Mouse (Mus musculus) thymus, postnatal 10 days (tissue): ENCODE results near the gene Med24.
A peak's percentile ranks its signal among the peaks of the same experiment; 100 is the strongest.

Experiments
- DNase-seq, 2 experiments: peaks; one replicate each; pipeline ENCODE4 v3.0.0; 2021; ENCODE audit warnings: low spot score in 2 of 2

The Med24 gene

GRCm38 (mm10) chr11:98729119-98729588, at the start of gene Med24:
Med24 (minus strand) TSS chr11:98729435.
- DNase-seq, result peak; percentile 77

DNA sequence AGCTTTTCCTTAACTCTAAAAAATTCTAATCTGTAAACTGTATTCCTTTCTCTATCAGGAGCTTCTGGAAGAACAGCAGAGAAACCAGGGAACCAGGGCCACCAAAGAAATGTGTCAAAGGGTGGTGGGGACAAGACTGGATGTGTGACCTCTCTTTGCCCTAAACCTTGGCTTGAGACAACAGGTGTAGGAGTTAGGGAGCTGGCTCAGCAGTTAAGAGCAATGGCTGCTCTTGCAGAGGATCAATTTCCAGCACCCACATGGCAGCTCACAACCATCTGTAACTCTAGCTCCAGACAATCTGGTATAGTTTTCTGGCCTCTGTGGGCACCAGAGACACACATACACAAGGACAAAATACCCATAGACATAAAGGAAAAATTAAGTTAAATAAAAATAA, 48.7 kb upstream of the Med24 start:
- DNase-seq, result no peak

DNA sequence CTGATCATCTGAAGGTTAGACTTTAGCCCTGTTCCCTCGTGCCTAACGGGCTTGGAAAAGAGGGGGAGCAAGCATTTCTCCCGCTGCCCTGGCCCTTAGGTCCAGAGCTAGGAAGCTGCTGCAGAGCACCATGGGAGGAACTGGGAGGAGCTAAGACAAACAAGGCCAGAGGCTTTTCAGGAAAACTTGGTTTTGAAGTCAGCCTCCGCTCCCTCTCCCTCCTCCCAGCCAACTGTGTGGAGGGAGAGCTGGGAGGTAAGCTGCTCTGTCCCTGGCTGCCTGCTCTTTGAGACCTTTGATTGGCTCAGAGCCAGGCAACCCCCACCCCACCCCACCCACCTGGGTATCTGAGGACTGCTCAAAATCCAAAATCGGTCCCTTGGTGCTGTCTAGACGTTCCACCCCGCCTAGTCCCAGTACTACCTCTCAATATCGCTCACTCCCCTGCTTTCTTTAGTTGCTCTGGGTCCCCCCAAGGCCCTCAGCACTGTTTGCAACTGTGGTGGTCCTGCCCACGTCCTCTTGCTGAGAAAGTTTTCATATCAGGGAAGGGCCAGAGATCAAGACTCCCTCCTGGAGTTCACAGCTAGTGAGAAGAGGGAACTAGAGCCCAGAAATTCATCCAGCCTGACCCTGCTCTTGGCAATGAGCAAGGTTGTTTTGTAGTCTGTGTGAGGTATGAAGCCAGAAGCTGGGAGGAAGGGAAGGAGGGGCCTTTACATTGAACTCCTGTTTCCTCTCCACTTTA, 47.8 kb upstream of the Med24 start:
- no peak for DNase-seq

GRCm38 (mm10) chr11:98776052-98776764, 47.0 kb upstream of the Med24 start:
- DNase-seq, result no peak

DNA sequence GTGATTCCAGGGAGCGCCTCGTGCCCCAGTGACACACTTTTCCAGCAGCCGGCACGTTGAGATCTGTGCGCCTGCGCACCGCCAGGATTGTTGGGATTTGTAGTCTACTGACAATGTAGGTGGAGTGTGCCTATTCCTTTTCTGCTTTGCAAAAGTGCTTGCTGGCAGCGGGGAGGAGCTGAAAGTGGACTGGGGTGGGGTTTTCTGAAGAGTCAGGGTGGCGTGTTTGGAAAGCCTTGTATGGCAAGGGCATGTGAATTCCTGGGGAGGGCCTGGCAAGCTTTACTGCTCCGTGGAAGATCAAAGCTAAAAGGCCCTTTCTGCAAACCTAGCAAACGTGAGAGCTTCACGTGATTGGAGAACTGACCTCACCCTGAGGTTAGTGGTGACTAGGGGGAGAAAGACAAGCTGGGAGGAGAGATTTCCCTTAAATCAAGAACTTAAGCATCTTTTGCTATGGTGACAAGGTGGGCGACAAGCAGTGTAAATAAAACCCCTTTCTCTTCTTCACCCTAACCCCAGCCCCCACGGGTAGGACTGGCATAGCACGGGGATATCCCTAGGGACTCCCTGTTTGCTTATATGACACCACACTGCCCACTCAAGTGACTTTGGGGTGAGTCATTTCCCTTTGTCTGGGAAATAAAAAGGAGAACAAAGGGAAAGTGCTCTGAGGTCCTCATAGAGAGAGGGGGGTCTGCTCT, 46.3 kb upstream of the Med24 start:
- DNase-seq, result peak; percentile 79 to 80

- DNase-seq, result no peak
These were observed 45.5 kb upstream of the Med24 start, which contains the start of gene Nr1d1 for GRCm38 (mm10) chr11:98774582-98775347. Nr1d1 (minus strand) TSS chr11:98775333.

GRCm38 (mm10) chr11:98773635-98774295, 44.5 kb upstream of the Med24 start:
- peak; percentile 92 to 95 for DNase-seq

- DNase-seq, result no peak
These were observed 43.5 kb upstream of the Med24 start for GRCm38 (mm10) chr11:98772667-98773171.

GRCm38 (mm10) chr11:98771844-98772525, 42.8 kb upstream of the Med24 start:
- no peak for DNase-seq

- DNase-seq, result no peak
These were observed 41.9 kb upstream of the Med24 start for GRCm38 (mm10) chr11:98771131-98771530.

- no peak for DNase-seq
These were observed 41.1 kb upstream of the Med24 start for GRCm38 (mm10) chr11:98770096-98770975.

GRCm38 (mm10) chr11:98769007-98769954, 40.0 kb upstream of the Med24 start:
- no peak for DNase-seq

GRCm38 (mm10) chr11:98768127-98769006, 39.1 kb upstream of the Med24 start:
- no peak for DNase-seq

DNA sequence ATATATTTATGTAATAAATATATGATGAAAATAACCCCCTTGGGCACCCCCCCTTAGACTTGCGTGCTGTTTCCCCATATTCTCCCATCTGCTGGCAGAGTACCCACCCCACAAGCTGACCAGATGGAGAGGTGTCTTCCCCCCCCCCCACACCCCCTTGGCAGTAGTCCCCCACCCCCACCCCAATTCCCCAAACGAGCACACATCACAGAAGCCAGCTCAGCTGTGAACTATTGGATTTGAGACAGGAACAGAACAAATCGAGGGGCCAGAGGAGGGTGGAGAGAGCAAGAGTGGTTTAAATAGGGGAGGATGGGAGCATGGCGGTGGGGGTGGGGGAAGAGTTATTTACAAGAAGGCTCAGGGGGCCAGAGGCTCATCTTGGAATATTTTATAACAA, 38.5 kb upstream of the Med24 start:
- no peak for DNase-seq

DNA sequence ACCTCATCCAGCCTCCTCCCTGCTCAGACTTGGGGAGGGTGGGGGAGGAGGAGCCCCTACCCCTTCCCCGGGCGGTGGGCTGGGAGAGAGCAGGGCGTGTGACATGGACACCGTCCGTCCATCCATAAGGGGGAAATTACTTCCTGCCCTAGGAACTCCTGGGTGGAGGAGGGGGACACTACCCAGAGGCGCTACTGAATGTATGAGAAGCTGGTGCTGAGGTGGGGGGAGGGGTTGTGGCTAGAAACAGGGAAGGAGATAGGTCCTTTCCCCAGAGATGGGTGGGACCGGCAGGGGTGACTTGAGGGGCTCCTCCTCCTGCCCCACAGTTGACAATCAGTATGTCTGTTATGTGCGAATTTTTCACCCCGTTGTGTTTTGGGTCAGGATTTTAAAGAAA, 38.0 kb upstream of the Med24 start:
- DNase-seq, result peak in 1 of 2 experiments; percentile 42

- no peak for DNase-seq
These were observed 37.6 kb upstream of the Med24 start for GRCm38 (mm10) chr11:98766816-98767215.

DNA sequence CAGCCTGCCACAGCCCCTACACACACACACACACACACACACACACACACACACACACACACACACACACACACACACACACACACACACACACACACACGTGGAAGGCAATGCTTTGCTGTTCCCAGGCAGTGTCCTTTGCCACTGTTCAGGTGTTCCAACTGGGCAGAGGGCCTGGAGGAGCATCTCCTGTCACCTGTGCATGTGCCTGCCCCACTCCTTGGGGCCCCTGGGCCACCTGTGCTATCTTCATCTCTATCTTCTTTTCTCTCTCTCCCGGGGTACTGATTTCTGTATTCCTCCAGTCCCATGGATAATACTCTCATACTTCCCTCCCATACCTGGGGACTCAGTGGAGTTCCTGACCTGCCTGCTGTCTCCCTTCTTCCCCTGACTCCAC, 37.1 kb upstream of the Med24 start:
- no peak for DNase-seq
